Mouse (Mus musculus): ENCODE results near the gene Arl13a. TPM values are rescaled to one million over a fixed set of nuclear protein-coding genes. Genes with fewer than 3 reads are reported as not detected.
A peak's percentile ranks its signal among the peaks of the same experiment; 100 is the strongest.
"Not testable (repeated sequence)": the region's sequence is repeated elsewhere in the genome, so short reads cannot be mapped to it uniquely, and the experiment has no call there.

Arl13a gene
- polyA plus RNA-seq (2012; rRNA removed): not detected in 2 replicates

DNA sequence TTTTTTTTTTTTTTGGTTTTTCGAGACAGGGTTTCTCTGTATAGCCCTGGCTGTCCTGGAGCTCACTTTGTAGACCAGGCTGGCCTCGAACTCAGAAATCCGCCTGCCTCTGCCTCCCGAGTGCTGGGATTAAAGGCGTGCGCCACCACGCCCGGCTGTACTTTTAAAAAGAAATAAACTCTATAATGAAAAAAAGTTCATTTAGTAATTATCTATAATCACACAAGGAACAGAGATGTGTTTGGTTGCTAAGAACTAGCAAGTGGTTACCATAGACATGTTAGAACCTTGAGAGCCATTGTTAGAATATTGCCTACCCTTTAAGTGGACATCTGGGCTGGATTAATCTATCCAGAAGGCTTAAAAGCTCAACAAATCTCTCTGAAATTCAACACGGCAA is at the start of gene Arl13a:
Gene Arl13a (plus strand): TSS at position 301 of the 400 bp plus-strand sequence.
- not testable (repeated sequence) for H3K36me3 ChIP-seq (ENCODE audit: control insufficient read depth, insufficient read depth, low read length); H3K27ac ChIP-seq (ENCODE audit: control insufficient read depth, insufficient read depth, low read length); H3K4me3 ChIP-seq (ENCODE audit: control insufficient read depth, insufficient read depth, low read length); H3K27me3 ChIP-seq (ENCODE audit: control insufficient read depth, insufficient read depth, low read length); H3K4me1 ChIP-seq (replicated peaks; ENCODE audit: control insufficient read depth, insufficient read depth, low read length); DNase-seq
- 97% methylated on average over 9 of the region's 9 CpGs for WGBS

DNA sequence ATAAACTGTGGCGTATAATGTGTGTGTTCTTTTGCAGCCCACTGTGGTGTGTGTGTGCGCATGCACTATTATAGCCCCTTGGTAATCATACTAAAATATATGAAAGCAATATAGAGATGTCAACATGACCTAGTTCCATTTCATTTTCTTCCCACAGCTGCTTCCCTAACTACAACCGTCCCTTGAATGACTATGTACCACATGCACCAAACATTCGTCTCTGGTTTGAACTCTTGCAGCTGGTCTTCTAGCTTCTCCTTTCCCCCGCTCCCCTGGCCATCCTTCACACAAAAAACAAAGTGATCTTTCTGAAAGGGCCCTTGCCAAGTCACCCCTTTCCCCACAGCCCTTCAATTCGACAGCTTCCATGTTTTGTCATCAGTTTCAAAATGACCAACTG is 47.3 kb upstream of the Arl13a start:
- no peak for TF ChIP-seq POLR2A (IDR thresholded peaks at IDR 0.05; ENCODE audit: control insufficient read depth, extremely low read depth, insufficient read depth, low read length, poor library complexity)
- TF ChIP-seq CTCF (IDR thresholded peaks at IDR 0.05; ENCODE audit: borderline replicate concordance, control insufficient read depth, extremely low read depth, insufficient read depth, low read length, poor library complexity): no peak
- peaks cover 11% of the 10 kb centered on the region for H3K4me1 ChIP-seq (replicated peaks; ENCODE audit: control insufficient read depth, insufficient read depth, low read length)
- no peaks in the 10 kb centered on the region for H3K27me3 ChIP-seq (ENCODE audit: control insufficient read depth, insufficient read depth, low read length)
- 44% methylated on average over 6 of the region's 6 CpGs for WGBS
- no peak for DNase-seq
- peak overlapping the region; percentile 4; the same call in 1 of the 2 replicates for H3K27ac ChIP-seq (ENCODE audit: control insufficient read depth, insufficient read depth, low read length)
- no peak overlapping the region for H3K4me3 ChIP-seq (ENCODE audit: control insufficient read depth, insufficient read depth, low read length)
- no peaks in the 10 kb centered on the region for H3K36me3 ChIP-seq (ENCODE audit: control insufficient read depth, insufficient read depth, low read length)

DNA sequence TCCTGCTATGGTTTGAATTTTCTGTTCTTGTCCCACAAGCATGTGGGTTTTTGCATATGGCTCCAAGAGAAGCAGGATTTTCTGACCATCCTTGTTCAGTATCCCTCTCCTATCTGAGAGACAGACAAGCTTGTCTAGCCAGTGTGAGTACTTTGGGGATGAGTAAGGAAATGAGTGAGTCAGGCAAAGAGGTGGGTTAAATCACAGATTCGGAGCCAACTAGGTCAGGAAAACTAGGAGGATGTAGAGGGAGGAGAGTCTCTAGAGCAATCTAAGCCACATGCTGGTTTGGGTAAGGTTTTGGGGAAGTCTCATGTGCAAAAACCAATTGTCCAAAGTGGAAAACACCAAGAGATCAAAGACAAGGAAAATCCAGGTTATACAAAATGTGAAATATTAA is 45.8 kb upstream of the Arl13a start:
- Histone ChIP-seq H3K36me3 (ENCODE audit: control insufficient read depth, insufficient read depth, low read length) (no peaks in the 10 kb centered on the region), H3K27ac (ENCODE audit: control insufficient read depth, insufficient read depth, low read length) (no peak overlapping the region), H3K4me3 (ENCODE audit: control insufficient read depth, insufficient read depth, low read length) (no peak overlapping the region), H3K4me1 (replicated peaks; ENCODE audit: control insufficient read depth, insufficient read depth, low read length) (peaks cover 11% of the 10 kb centered on the region), H3K27me3 (ENCODE audit: control insufficient read depth, insufficient read depth, low read length) (no peaks in the 10 kb centered on the region)
- no peak for TF ChIP-seq CTCF (IDR thresholded peaks at IDR 0.05; ENCODE audit: borderline replicate concordance, control insufficient read depth, extremely low read depth, insufficient read depth, low read length, poor library complexity)
- no peak for TF ChIP-seq POLR2A (IDR thresholded peaks at IDR 0.05; ENCODE audit: control insufficient read depth, extremely low read depth, insufficient read depth, low read length, poor library complexity)
- no peak for DNase-seq
- 91% methylated on average over 1 of the region's 1 CpGs for WGBS

GRCm38 (mm10) chrX:134141986-134142385 is 45.3 kb upstream of the Arl13a start:
- Histone ChIP-seq H3K4me1 (replicated peaks; ENCODE audit: control insufficient read depth, insufficient read depth, low read length) (peaks cover 11% of the 10 kb centered on the region), H3K27me3 (ENCODE audit: control insufficient read depth, insufficient read depth, low read length) (no peaks in the 10 kb centered on the region), H3K4me3 (ENCODE audit: control insufficient read depth, insufficient read depth, low read length) (no peak overlapping the region), H3K27ac (ENCODE audit: control insufficient read depth, insufficient read depth, low read length) (no peak overlapping the region), H3K36me3 (ENCODE audit: control insufficient read depth, insufficient read depth, low read length) (no peaks in the 10 kb centered on the region)
- TF ChIP-seq POLR2A (IDR thresholded peaks at IDR 0.05; ENCODE audit: control insufficient read depth, extremely low read depth, insufficient read depth, low read length, poor library complexity) (no peak), CTCF (IDR thresholded peaks at IDR 0.05; ENCODE audit: borderline replicate concordance, control insufficient read depth, extremely low read depth, insufficient read depth, low read length, poor library complexity) (no peak)
- WGBS: 79% methylated on average over 4 of the region's 4 CpGs
- no peak for DNase-seq

GRCm38 (mm10) chrX:134158151-134158550 is 29.1 kb upstream of the Arl13a start:
- Histone ChIP-seq H3K27me3 (ENCODE audit: control insufficient read depth, insufficient read depth, low read length) (no peaks in the 10 kb centered on the region), H3K36me3 (ENCODE audit: control insufficient read depth, insufficient read depth, low read length) (no peaks in the 10 kb centered on the region), H3K4me3 (ENCODE audit: control insufficient read depth, insufficient read depth, low read length) (no peak overlapping the region), H3K4me1 (replicated peaks; ENCODE audit: control insufficient read depth, insufficient read depth, low read length) (peaks cover 20% of the 10 kb centered on the region), H3K27ac (ENCODE audit: control insufficient read depth, insufficient read depth, low read length) (peak overlapping the region; percentile 95)
- 10% methylated on average over 7 of the region's 7 CpGs for WGBS
- no peak for TF ChIP-seq CTCF (IDR thresholded peaks at IDR 0.05; ENCODE audit: borderline replicate concordance, control insufficient read depth, extremely low read depth, insufficient read depth, low read length, poor library complexity)
- TF ChIP-seq POLR2A (IDR thresholded peaks at IDR 0.05; ENCODE audit: control insufficient read depth, extremely low read depth, insufficient read depth, low read length, poor library complexity): no peak
- DNase-seq: peak; percentile 46

DNA sequence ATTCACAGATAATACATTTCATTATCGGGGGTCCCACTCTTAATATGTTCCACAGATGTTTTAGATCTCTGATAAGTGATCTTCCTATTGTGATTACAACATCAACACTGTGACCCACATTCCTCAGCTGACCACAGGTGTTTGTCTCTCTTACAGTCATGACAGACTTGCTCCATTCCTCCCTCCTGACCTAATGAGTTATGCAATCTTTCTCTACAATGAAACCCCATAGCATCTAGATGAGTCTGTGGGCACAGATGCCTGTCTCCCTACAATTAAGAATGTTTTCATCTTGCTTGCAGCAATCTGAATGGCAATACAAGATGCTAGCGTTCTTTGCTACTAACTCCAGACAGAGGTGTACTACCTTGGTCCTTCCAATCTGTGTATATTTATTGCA is 26.9 kb upstream of the Arl13a start:
- no peak overlapping the region for H3K27ac ChIP-seq (ENCODE audit: control insufficient read depth, insufficient read depth, low read length)
- H3K4me1 ChIP-seq (replicated peaks; ENCODE audit: control insufficient read depth, insufficient read depth, low read length): peaks cover 18% of the 10 kb centered on the region
- no peak overlapping the region for H3K4me3 ChIP-seq (ENCODE audit: control insufficient read depth, insufficient read depth, low read length)
- no peaks in the 10 kb centered on the region for H3K27me3 ChIP-seq (ENCODE audit: control insufficient read depth, insufficient read depth, low read length)
- no peak for DNase-seq
- H3K36me3 ChIP-seq (ENCODE audit: control insufficient read depth, insufficient read depth, low read length): no peaks in the 10 kb centered on the region
- TF ChIP-seq CTCF (IDR thresholded peaks at IDR 0.05; ENCODE audit: borderline replicate concordance, control insufficient read depth, extremely low read depth, insufficient read depth, low read length, poor library complexity) (no peak), POLR2A (IDR thresholded peaks at IDR 0.05; ENCODE audit: control insufficient read depth, extremely low read depth, insufficient read depth, low read length, poor library complexity) (no peak)
- 90% methylated on average over 2 of the region's 2 CpGs for WGBS

- peaks cover 15% of the 10 kb centered on the region for H3K4me1 ChIP-seq (replicated peaks; ENCODE audit: control insufficient read depth, insufficient read depth, low read length)
- WGBS: 33% methylated on average over 16 of the region's 16 CpGs
- H3K27me3 ChIP-seq (ENCODE audit: control insufficient read depth, insufficient read depth, low read length): no peaks in the 10 kb centered on the region
- H3K36me3 ChIP-seq (ENCODE audit: control insufficient read depth, insufficient read depth, low read length): no peaks in the 10 kb centered on the region
- peak within 1 kb of the TSS; percentile 90 for H3K27ac ChIP-seq (ENCODE audit: control insufficient read depth, insufficient read depth, low read length)
- peak; percentile 21 for DNase-seq
- no peak for TF ChIP-seq POLR2A (IDR thresholded peaks at IDR 0.05; ENCODE audit: control insufficient read depth, extremely low read depth, insufficient read depth, low read length, poor library complexity)
- no peak for TF ChIP-seq CTCF (IDR thresholded peaks at IDR 0.05; ENCODE audit: borderline replicate concordance, control insufficient read depth, extremely low read depth, insufficient read depth, low read length, poor library complexity)
- peak within 1 kb of the TSS; percentile 93 for H3K4me3 ChIP-seq (ENCODE audit: control insufficient read depth, insufficient read depth, low read length)
Measured at GRCm38 (mm10) chrX:134162043-134162720, 25.1 kb upstream of the Arl13a start, which contains the start of gene Xkrx. Gene Xkrx (minus strand): TSS chrX:134162076.
